Mouse (Mus musculus) kidney, embryonic 16.5 days (tissue): Measurements from ENCODE around the gene Smarcal1. TPM values are rescaled to one million over a fixed set of nuclear protein-coding genes. Genes with fewer than 3 reads are reported as not detected.

Experiments used
- polyA plus RNA-seq: library from polyadenylated mRNA; unstranded; fragments of >200 nt; fragmentation: Nextera tagmentation; extraction: Ambion mirVana; gene quantifications from 2 replicates; pipeline ENCODE4 v1.2.1, GENCODE M21; 2015

Smarcal1 gene
- polyA plus RNA-seq, 1 experiment from 2014 or later: 26.2 TPM

Other genes with a start within 250 kb of the Smarcal1 start
- 0.04 and 0.10 TPM in 2 replicates for gene March4, start 46.3 kb upstream of the Smarcal1 start, polyA plus RNA-seq
- 0.05 TPM in 1 of 2 replicates, not detected in the other for gene Ankar, start 117.3 kb downstream of the Smarcal1 start, polyA plus RNA-seq
- 1,455 and 1,531 TPM in 2 replicates for gene Rpl37a, start 128.0 kb downstream of the Smarcal1 start, polyA plus RNA-seq
- 144 and 152 TPM in 2 replicates for gene Igfbp2, start 241.3 kb downstream of the Smarcal1 start, polyA plus RNA-seq